Mouse (Mus musculus) heart, postnatal 10 days (tissue): ENCODE measurements around the gene Cdh20. TPM values are rescaled to one million over a fixed set of nuclear protein-coding genes. Genes with fewer than 3 reads are reported as not detected.

Source experiments
- DNase-seq, 2 experiments: peaks; one replicate each; pipeline ENCODE4 v3.0.0; 2021
- intact Hi-C: fragments of 180-260 bp; cut with DNase I; formaldehyde crosslinking; loops from one replicate; pipeline ENCODE4 v1.15.1; 2025
- total RNA-seq, 2 experiments: library from RNA; stranded (reverse); gene quantifications; 2 replicates each; pipeline ENCODE4 v1.2.3; 2021

Gene Cdh20
- total RNA-seq, 2 experiments from 2014 or later, result 1.5 to 1.7 TPM

- intact Hi-C loops, result no loop called here
- DNase-seq, result no peak
These were observed 233.8 kb downstream of the Cdh20 start for GRCm38 (mm10) chr1:105002179-105002578.

GRCm38 (mm10) chr1:105003786-105004185, 235.5 kb downstream of the Cdh20 start:
- DNase-seq, result peak in 1 of 2 experiments; percentile 6
- intact Hi-C loops, result no loop called here

GRCm38 (mm10) chr1:105012616-105013015, 244.3 kb downstream of the Cdh20 start:
- DNase-seq, result no peak
- intact Hi-C loops, result no loop called here

- intact Hi-C loops, result no loop called here
- DNase-seq, result no peak
These were observed 245.0 kb downstream of the Cdh20 start for GRCm38 (mm10) chr1:105013291-105013690.

GRCm38 (mm10) chr1:105041668-105042067, 273.3 kb downstream of the Cdh20 start:
- DNase-seq, result no peak
- intact Hi-C loops, result no loop called here
